In genomic region chr15:93536191-93536590, GRCm38 (mm10) we compare ENCODE assay signal across 26 mouse cellular contexts.
"Had no signal": no experiment of that assay in that cellular context is flagged by ENCODE, and none has a peak within 500 bp of the region (broad histone marks: within the 10 kb centered on the region; RNA-seq: fewer than 3 reads in every experiment).

No protein-coding gene starts in this region.

- DNase-seq: gastrocnemius, postnatal 14 days; gastrocnemius, postnatal 36 days; heart, adult 18-20 months; heart, postnatal 14 days; heart, postnatal 36 days; kidney, adult 11 months; kidney, adult 2 months; kidney, adult 9 months; kidney, postnatal 14 days; kidney, postnatal 36 days; layer of hippocampus, adult 9-11 months; layer of hippocampus, postnatal 36 days; left cerebral cortex, postnatal 4 days had no signal

- H3K4me2 ChIP-seq: heart, embryonic 11.5 days; heart, embryonic 13.5 days; heart, embryonic 15.5 days; hindbrain, embryonic 13.5 days; hindbrain, embryonic 15.5 days; kidney, embryonic 15.5 days; limb, embryonic 13.5 days; limb, embryonic 15.5 days; liver, embryonic 12.5 days had no signal

- H3K4me3 ChIP-seq: heart, embryonic 13.5 days; heart, embryonic 15.5 days; hindbrain, embryonic 13.5 days; hindbrain, embryonic 15.5 days; kidney, embryonic 15.5 days; limb, embryonic 13.5 days; limb, embryonic 15.5 days; liver, embryonic 12.5 days had no signal

- H3K27ac ChIP-seq: heart, embryonic 13.5 days; heart, embryonic 15.5 days; hindbrain, embryonic 13.5 days; hindbrain, embryonic 15.5 days; hindbrain, postnatal 0 days; kidney, embryonic 15.5 days; kidney, postnatal 0 days; limb, embryonic 15.5 days; liver, embryonic 12.5 days; liver, embryonic 14.5 days had no signal

- H3K36me3 ChIP-seq: heart, embryonic 13.5 days; heart, embryonic 15.5 days; hindbrain, embryonic 13.5 days; hindbrain, embryonic 15.5 days; kidney, embryonic 15.5 days; limb, embryonic 15.5 days; liver, embryonic 12.5 days had no signal

- H3K27me3 ChIP-seq: heart, embryonic 13.5 days; heart, embryonic 15.5 days; hindbrain, embryonic 13.5 days; hindbrain, embryonic 15.5 days; kidney, embryonic 15.5 days; limb, embryonic 13.5 days; limb, embryonic 15.5 days; liver, embryonic 12.5 days had no signal

- H3K9ac ChIP-seq: heart, embryonic 13.5 days; heart, embryonic 15.5 days; hindbrain, embryonic 13.5 days; hindbrain, embryonic 15.5 days; kidney, embryonic 15.5 days; limb, embryonic 13.5 days; limb, embryonic 15.5 days; liver, embryonic 12.5 days; liver, embryonic 14.5 days had no signal

- H3K4me1 ChIP-seq: hindbrain, embryonic 15.5 days had no signal

- H3K9me3 ChIP-seq: heart, embryonic 13.5 days; heart, embryonic 15.5 days; hindbrain, embryonic 13.5 days; hindbrain, embryonic 15.5 days; kidney, embryonic 15.5 days; limb, embryonic 13.5 days; limb, embryonic 15.5 days; liver, embryonic 12.5 days had no signal

- ATAC-seq: hindbrain, postnatal 0 days; intestine, embryonic 16.5 days; liver, embryonic 12.5 days had no signal
